Mouse (Mus musculus): Measurements from ENCODE around the gene Lpcat3. TPM values are rescaled to one million over a fixed set of nuclear protein-coding genes. Genes with fewer than 3 reads are reported as not detected.

Lpcat3 gene
- polyA plus RNA-seq, 1 experiment from 2014 or later = 39.6 TPM

GRCm38 (mm10) chr6:124744755-124745321, 82.0 kb downstream of the Lpcat3 start:
- H3K27me3 ChIP-seq = no peaks in the 10 kb centered on the region
- no peak; the same call in 1 of the 2 replicates for ATAC-seq
- H3K27ac ChIP-seq = peak overlapping the region; percentile 93
- H3K9me3 ChIP-seq = no peaks in the 10 kb centered on the region
- peak overlapping the region; percentile 97 for H3K4me2 ChIP-seq (replicated peaks)
- peak overlapping the region; percentile 80 for H3K9ac ChIP-seq (replicated peaks)
- 73% methylated on average over 26 of the region's 26 CpGs for WGBS
- H3K4me3 ChIP-seq (replicated peaks) = peak overlapping the region; percentile 50
- H3K4me1 ChIP-seq (replicated peaks) = peaks cover 33% of the 10 kb centered on the region
- H3K36me3 ChIP-seq = peaks cover 59% of the 10 kb centered on the region

DNA sequence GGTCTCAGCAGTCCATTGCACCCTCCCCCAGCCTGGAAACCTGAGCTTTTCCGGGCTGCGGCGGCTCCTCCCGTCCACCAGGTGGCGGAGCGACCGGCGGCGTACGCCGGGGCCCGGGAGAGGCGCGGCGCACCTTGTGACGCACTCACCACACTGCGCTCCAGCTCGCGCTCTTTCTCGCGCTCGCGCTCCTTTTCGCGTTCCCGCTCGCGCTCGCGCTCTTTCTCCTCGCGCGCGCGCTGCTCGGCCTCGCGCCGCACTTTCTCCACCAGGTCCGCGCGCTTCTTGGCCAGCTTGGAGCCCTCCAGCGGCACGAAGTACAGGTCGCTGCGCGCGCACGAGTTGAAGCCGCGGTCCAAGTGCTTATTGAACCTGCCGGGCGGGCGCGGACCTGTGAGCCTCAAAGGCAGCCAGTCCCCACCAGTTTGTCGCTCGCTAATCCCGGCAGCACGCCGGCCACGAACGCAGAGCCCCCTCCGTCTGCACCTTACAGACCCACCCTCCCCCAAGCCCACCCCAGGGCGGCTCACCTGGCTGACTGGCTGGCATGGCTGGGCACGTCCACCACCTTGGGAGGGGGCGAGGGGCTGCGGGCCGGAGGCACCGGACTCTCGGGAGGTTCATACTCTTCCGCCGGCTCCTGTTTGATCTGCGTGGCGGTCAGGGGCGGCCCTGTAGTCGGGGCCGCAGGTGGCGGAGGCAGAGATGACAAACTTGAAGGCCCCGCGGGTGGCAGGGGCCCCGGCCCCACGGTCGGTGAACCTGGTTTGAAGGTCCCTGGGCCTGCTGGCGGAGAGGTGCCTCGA, 82.9 kb downstream of the Lpcat3 start:
- Histone ChIP-seq H3K9ac (replicated peaks) (peak overlapping the region; percentile 80), H3K27me3 (no peaks in the 10 kb centered on the region), H3K36me3 (peaks cover 59% of the 10 kb centered on the region), H3K27ac (peak overlapping the region; percentile 93), H3K9me3 (no peaks in the 10 kb centered on the region), H3K4me1 (replicated peaks) (peaks cover 29% of the 10 kb centered on the region), H3K4me3 (replicated peaks) (peak overlapping the region; percentile 50), H3K4me2 (replicated peaks) (peak overlapping the region; percentile 97)
- peak; percentile 83 for ATAC-seq
- WGBS = under 1% methylated on average over 85 of the region's 85 CpGs

GRCm38 (mm10) chr6:124746296-124746605, 83.4 kb downstream of the Lpcat3 start:
- Histone ChIP-seq H3K9me3 (no peaks in the 10 kb centered on the region), H3K36me3 (peaks cover 59% of the 10 kb centered on the region), H3K27ac (peak overlapping the region; percentile 93), H3K9ac (replicated peaks) (peak overlapping the region; percentile 80), H3K27me3 (no peaks in the 10 kb centered on the region), H3K4me3 (replicated peaks) (peak overlapping the region; percentile 50), H3K4me2 (replicated peaks) (peak overlapping the region; percentile 97), H3K4me1 (replicated peaks) (peaks cover 29% of the 10 kb centered on the region)
- peak; percentile 18; the same call in 1 of the 2 replicates for ATAC-seq
- 12% methylated on average over 8 of the region's 8 CpGs for WGBS

DNA sequence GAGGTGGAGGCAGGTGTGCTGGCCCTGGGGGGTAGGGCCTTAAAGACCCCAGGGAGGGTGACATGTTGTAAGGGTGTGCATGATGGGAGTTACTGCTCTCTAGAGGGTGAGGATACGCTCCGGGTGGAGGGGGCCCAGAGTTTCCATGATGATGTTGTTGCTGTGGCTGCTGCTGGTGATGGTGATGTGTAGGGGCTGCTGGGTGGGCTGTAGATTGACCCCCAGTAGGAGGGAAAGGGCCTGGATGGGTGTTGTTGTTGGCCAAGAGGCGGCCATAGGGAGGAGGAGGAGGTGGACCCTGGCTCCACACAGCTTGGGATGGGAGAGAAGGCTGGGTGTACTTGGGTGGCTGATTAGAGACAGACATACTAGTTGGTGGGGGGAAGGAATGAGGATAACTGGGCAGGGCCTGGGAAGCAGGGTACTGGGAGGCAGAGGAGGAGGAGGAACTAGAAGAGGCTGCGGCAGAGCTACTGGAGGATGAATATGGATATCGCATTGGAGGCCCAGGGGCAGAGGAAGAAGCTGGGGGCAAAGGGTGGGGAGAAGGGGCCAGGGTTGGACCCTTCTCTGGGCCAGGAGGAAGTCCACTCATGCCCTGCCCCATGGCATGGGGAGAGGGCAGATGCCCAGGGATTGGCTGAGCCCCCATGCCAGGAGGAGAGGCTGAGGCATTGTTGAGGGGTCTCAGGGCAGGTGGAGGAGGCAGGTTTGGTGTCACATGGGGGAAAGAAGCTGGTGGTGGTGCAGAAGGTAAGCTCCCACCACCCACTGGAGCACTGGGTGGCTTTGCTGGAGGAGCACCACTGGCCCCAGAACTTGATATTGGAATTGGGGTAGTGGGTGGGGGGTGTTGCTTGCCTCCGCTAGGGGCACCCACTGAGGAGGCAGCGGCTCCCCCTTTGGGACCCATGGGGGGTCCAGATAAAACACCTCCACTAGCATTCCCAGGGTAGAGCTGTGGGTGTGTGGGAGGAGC, 84.1 kb downstream of the Lpcat3 start:
- Histone ChIP-seq H3K9ac (replicated peaks) (peak overlapping the region; percentile 80; the same call in 1 of the 2 replicates), H3K9me3 (no peaks in the 10 kb centered on the region), H3K27ac (peak overlapping the region; percentile 93), H3K27me3 (no peaks in the 10 kb centered on the region), H3K4me1 (replicated peaks) (peaks cover 24% of the 10 kb centered on the region), H3K4me3 (replicated peaks) (peak overlapping the region; percentile 50), H3K4me2 (replicated peaks) (peak overlapping the region; percentile 97), H3K36me3 (peaks cover 59% of the 10 kb centered on the region)
- 90% methylated on average over 7 of the region's 7 CpGs for WGBS
- peak; percentile 3; the same call in 1 of the 2 replicates for ATAC-seq

DNA sequence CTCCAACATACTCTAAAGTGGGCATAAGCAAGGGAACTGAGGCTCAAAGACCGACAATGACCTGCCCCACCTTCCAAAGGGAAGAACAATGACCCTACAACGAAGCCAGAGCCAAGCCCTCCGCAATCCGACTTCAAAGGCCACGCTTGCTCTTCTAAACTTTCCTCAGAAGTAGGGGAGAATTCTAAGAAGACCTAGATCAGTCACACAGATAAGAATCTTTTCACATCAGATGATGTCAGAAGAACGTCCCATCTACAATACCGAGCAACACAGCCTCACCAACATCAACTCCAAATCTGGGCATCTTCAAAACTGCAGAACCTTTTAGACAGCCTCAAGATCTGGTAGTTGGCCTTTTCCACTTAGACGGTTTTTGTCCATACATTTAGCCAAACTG, 87.6 kb downstream of the Lpcat3 start:
- no peak overlapping the region for H3K27ac ChIP-seq
- no peak overlapping the region for H3K4me3 ChIP-seq (replicated peaks)
- no peak overlapping the region for H3K4me2 ChIP-seq (replicated peaks)
- H3K9ac ChIP-seq (replicated peaks) = no peak overlapping the region
- H3K9me3 ChIP-seq = no peaks in the 10 kb centered on the region
- peaks cover 34% of the 10 kb centered on the region for H3K36me3 ChIP-seq
- H3K27me3 ChIP-seq = no peaks in the 10 kb centered on the region
- peaks cover 41% of the 10 kb centered on the region for H3K4me1 ChIP-seq (replicated peaks)
- WGBS = 85% methylated on average over 8 of the region's 8 CpGs
- ATAC-seq = no peak

DNA sequence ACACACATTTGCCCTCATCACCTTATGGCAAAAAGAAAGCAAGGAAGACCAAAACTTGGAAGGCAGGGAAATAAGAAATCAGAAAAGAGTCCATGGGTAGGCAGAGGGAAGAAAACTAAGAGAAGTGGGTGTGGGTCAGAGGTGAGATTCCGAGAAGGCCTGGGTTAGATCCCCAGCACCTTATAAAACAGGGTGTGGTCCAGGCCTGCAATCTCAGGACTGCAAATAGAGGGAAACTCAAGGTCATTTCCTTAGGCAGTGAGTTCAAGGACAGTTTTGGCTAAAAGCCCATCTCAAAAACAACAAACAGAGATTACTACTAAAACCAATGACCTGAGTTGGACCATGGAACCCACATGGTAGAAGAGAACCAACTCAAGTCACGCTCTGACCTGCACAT, 91.0 kb downstream of the Lpcat3 start:
- ATAC-seq = no peak
- H3K4me2 ChIP-seq (replicated peaks) = peak overlapping the region; percentile 79; the same call in 1 of the 2 replicates
- no peak overlapping the region for H3K4me3 ChIP-seq (replicated peaks)
- H3K9ac ChIP-seq (replicated peaks) = no peak overlapping the region
- H3K9me3 ChIP-seq = no peaks in the 10 kb centered on the region
- peaks cover 48% of the 10 kb centered on the region for H3K4me1 ChIP-seq (replicated peaks)
- no peak overlapping the region for H3K27ac ChIP-seq
- 95% methylated on average over 2 of the region's 2 CpGs for WGBS
- H3K36me3 ChIP-seq = peaks cover 10% of the 10 kb centered on the region
- no peaks in the 10 kb centered on the region for H3K27me3 ChIP-seq

MicroRNAs encoded within 50 kb of the gene (microRNA counts, 519-probe panel; counts per million panel counts)
- microRNA mmu-miR-141 (110 counts per million, percentile 56 among the panel's probes with 10 or more counts), microRNA mmu-miR-200c (110 counts per million, percentile 56 among the panel's probes with 10 or more counts)

Small RNAs within 50 kb of the gene (microRNA-seq; reads per million reads assigned to microRNA genes)
- gene Mir141 = 3.1 reads per million, percentile 11 among the genes with 10 or more reads in this experiment
- gene Mir200c = 17.9 reads per million, percentile 34 among the genes with 10 or more reads in this experiment

Other genes starting within 250 kb of the Lpcat3 start
- gene Pex5, start 248.0 kb upstream of the Lpcat3 start, polyA plus RNA-seq (2015; fragmentation: Nextera tagmentation; extraction: Ambion mirVana) = 74.9 and 78.0 TPM in 2 replicates
- 68.2 and 72.8 TPM in 2 replicates for gene Clstn3, start 198.2 kb upstream of the Lpcat3 start, polyA plus RNA-seq (2015; fragmentation: Nextera tagmentation; extraction: Ambion mirVana)
- 0.10 and 0.15 TPM in 2 replicates for gene C1rl, start 169.9 kb upstream of the Lpcat3 start, polyA plus RNA-seq (2015; fragmentation: Nextera tagmentation; extraction: Ambion mirVana)
- gene C1ra, start 150.6 kb upstream of the Lpcat3 start, polyA plus RNA-seq (2015; fragmentation: Nextera tagmentation; extraction: Ambion mirVana) = 0.12 TPM in 1 of 2 replicates, not detected in the other
- gene C1s1, start 120.7 kb upstream of the Lpcat3 start, polyA plus RNA-seq (2015; fragmentation: Nextera tagmentation; extraction: Ambion mirVana) = 0.09 and 0.51 TPM in 2 replicates
- gene C1rb, start 92.7 kb upstream of the Lpcat3 start, polyA plus RNA-seq (2015; fragmentation: Nextera tagmentation; extraction: Ambion mirVana) = not detected in 2 replicates
- 0.13 TPM in 2 replicates for gene C1s2, start 26.9 kb upstream of the Lpcat3 start, polyA plus RNA-seq (2015; fragmentation: Nextera tagmentation; extraction: Ambion mirVana)
- 136 and 144 TPM in 2 replicates for gene Emg1, start 49.2 kb downstream of the Lpcat3 start, polyA plus RNA-seq (2015; fragmentation: Nextera tagmentation; extraction: Ambion mirVana)
- 258 and 276 TPM in 2 replicates for gene Phb2, start 49.3 kb downstream of the Lpcat3 start, polyA plus RNA-seq (2015; fragmentation: Nextera tagmentation; extraction: Ambion mirVana)
- gene Ptpn6, start 75.7 kb downstream of the Lpcat3 start, polyA plus RNA-seq (2015; fragmentation: Nextera tagmentation; extraction: Ambion mirVana) = 3.4 and 4.1 TPM in 2 replicates
- gene Grcc10, start 78.3 kb downstream of the Lpcat3 start, polyA plus RNA-seq (2015; fragmentation: Nextera tagmentation; extraction: Ambion mirVana) = 710 and 725 TPM in 2 replicates
- not detected in 2 replicates for gene Gm45234, start 93.0 kb downstream of the Lpcat3 start, polyA plus RNA-seq (2015; fragmentation: Nextera tagmentation; extraction: Ambion mirVana)
- gene Atn1, start 93.5 kb downstream of the Lpcat3 start, polyA plus RNA-seq (2015; fragmentation: Nextera tagmentation; extraction: Ambion mirVana) = 21.5 and 25.4 TPM in 2 replicates
- 27.5 and 29.7 TPM in 2 replicates for gene Eno2, start 106.6 kb downstream of the Lpcat3 start, polyA plus RNA-seq (2015; fragmentation: Nextera tagmentation; extraction: Ambion mirVana)
- gene Lrrc23, start 116.7 kb downstream of the Lpcat3 start, polyA plus RNA-seq (2015; fragmentation: Nextera tagmentation; extraction: Ambion mirVana) = 2.3 and 4.3 TPM in 2 replicates
- gene Spsb2, start 145.6 kb downstream of the Lpcat3 start, polyA plus RNA-seq (2015; fragmentation: Nextera tagmentation; extraction: Ambion mirVana) = 7.7 and 8.2 TPM in 2 replicates
- gene Tpi1, start 151.3 kb downstream of the Lpcat3 start, polyA plus RNA-seq (2015; fragmentation: Nextera tagmentation; extraction: Ambion mirVana) = 329 and 343 TPM in 2 replicates
- 202 and 204 TPM in 2 replicates for gene Usp5, start 166.5 kb downstream of the Lpcat3 start, polyA plus RNA-seq (2015; fragmentation: Nextera tagmentation; extraction: Ambion mirVana)
- gene Cdca3, start 166.5 kb downstream of the Lpcat3 start, polyA plus RNA-seq (2015; fragmentation: Nextera tagmentation; extraction: Ambion mirVana) = 82.7 and 89.5 TPM in 2 replicates
- 5.1 and 7.5 TPM in 2 replicates for gene Gnb3, start 177.2 kb downstream of the Lpcat3 start, polyA plus RNA-seq (2015; fragmentation: Nextera tagmentation; extraction: Ambion mirVana)
- gene P3h3, start 194.7 kb downstream of the Lpcat3 start, polyA plus RNA-seq (2015; fragmentation: Nextera tagmentation; extraction: Ambion mirVana) = 12.3 and 17.0 TPM in 2 replicates
- 19.2 and 22.9 TPM in 2 replicates for gene Gpr162, start 201.0 kb downstream of the Lpcat3 start, polyA plus RNA-seq (2015; fragmentation: Nextera tagmentation; extraction: Ambion mirVana)
- gene Cd4, start 225.2 kb downstream of the Lpcat3 start, polyA plus RNA-seq (2015; fragmentation: Nextera tagmentation; extraction: Ambion mirVana) = 0.07 TPM in 1 of 2 replicates, not detected in the other
- gene Lag3, start 248.7 kb downstream of the Lpcat3 start, polyA plus RNA-seq (2015; fragmentation: Nextera tagmentation; extraction: Ambion mirVana) = 2.3 and 2.5 TPM in 2 replicates